Mouse (Mus musculus) intestine, embryonic 14.5 days (tissue): ENCODE data around the gene Fastkd5. TPM values are rescaled to one million over a fixed set of nuclear protein-coding genes. Genes with fewer than 3 reads are reported as not detected.

Experiments
- ATAC-seq: fragments of 200-750 bp; cut with Nextera tagmentation; replicated peaks from 2 replicates; pipeline ENCODE4 v1.8.0; 2017; ENCODE audit warnings: low read depth, moderate number of reproducible peaks, moderate TSS enrichment, moderate library complexity; ENCODE audit not compliant: low FRiP score, low TSS enrichment
- DNase-seq: peaks from one replicate; pipeline ENCODE4 v3.0.0-alpha.2; 2018; ENCODE audit warnings: low spot score
- H3K27ac ChIP-seq: fragments of 300-500 bp; sonication (generic); 2 replicates; pipeline ENCODE4 v1.5.1; 2014; ENCODE audit warnings: low read depth, mild to moderate bottlenecking, control low read depth
- H3K27me3 ChIP-seq: fragments of 300-500 bp; sonication (generic); replicated peaks from 2 replicates; pipeline ENCODE4 v1.6.1; 2014; ENCODE audit warnings: low read length, control low read depth; ENCODE audit not compliant: control insufficient read depth, insufficient read depth
- H3K36me3 ChIP-seq: fragments of 300-500 bp; sonication (generic); 2 replicates; pipeline ENCODE4 v1.6.1; 2014; ENCODE audit warnings: low read length, control low read depth; ENCODE audit not compliant: control insufficient read depth, insufficient read depth
- H3K4me1 ChIP-seq: fragments of 300-500 bp; sonication (generic); replicated peaks from 2 replicates; pipeline ENCODE4 v1.6.1; 2014; ENCODE audit warnings: low read length, control low read depth, mixed read lengths; ENCODE audit not compliant: control insufficient read depth, insufficient read depth
- H3K4me2 ChIP-seq: fragments of 300-500 bp; sonication (generic); 2 replicates; pipeline ENCODE4 v1.6.1; 2014; ENCODE audit warnings: low read length
- H3K4me3 ChIP-seq: fragments of 300-500 bp; sonication (generic); 2 replicates; pipeline ENCODE4 v1.5.1; 2014; ENCODE audit warnings: low read depth, low read length, control low read depth, mixed read lengths
- H3K9ac ChIP-seq: fragments of 300-500 bp; sonication (generic); 2 replicates; pipeline ENCODE4 v1.6.1; 2014; ENCODE audit warnings: mild to moderate bottlenecking, low read length
- H3K9me3 ChIP-seq: fragments of 300-500 bp; sonication (generic); 2 replicates; pipeline ENCODE4 v1.6.1; 2016; ENCODE audit warnings: low read length, control low read depth; ENCODE audit not compliant: control insufficient read depth
- WGBS: fragments of 180-500 bp; shearing (Covaris S2); extraction: QIAGEN DNeasy Blood & Tissue Kit; methylation state at CpG from one replicate; pipeline ENCODE4 v1.1.7; 2014; 5-methylcytosine and 5-hydroxymethylcytosine counted together
- polyA plus RNA-seq: library from polyadenylated mRNA; unstranded; fragments of >200 nt; fragmentation: Nextera tagmentation; extraction: Ambion mirVana; gene quantifications from 2 replicates; pipeline ENCODE4 v1.2.1, GENCODE M21; 2014

The Fastkd5 gene
- polyA plus RNA-seq, 1 experiment from 2014 or later: 17.2 TPM

DNA sequence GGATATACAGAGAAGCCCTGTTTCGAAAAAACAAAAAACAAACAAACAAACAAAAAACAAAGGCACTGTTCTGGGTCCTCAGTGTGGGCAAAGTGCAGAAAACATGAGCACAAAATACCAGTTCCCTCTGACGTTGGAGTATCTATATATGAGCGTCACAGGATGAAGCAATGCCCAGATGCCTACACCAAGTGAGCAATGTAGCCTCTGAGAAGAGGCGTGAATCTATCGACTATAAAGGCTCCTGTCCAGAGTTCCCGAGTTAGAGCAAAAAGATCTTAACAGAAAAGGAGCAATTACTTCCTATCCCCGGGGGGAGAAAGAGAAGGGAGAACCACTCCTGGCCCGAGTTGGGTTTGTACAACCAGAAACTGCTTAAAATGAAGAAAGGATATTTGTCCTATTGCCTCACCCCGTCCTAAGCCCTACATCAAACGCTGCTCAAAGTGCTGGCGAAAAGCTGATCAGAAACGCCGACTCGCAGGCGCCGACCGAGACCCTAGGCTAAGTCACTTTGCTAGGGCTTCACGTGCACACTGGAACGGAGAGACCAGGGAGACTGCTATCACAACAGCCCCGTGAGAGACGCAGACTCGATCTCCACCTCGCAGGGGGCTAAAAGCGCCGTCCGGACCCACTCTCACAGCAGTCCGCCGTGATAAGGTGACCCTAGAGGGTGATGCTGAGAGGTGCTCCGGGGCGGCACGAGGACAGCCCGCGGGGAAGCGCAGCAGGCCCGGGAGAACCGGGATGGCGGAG, 568 bp downstream of the Fastkd5 start:
- Histone ChIP-seq H3K4me3 (peak overlapping the region; percentile 97), H3K27me3 (peaks cover 8% of the 10 kb centered on the region), H3K4me2 (peak overlapping the region; percentile 91), H3K9ac (peak overlapping the region; percentile 93), H3K9me3 (no peaks in the 10 kb centered on the region), H3K27ac (peak overlapping the region; percentile 51), H3K4me1 (peaks cover 11% of the 10 kb centered on the region), H3K36me3 (peaks cover 30% of the 10 kb centered on the region)
- DNase-seq (no peak), ATAC-seq (peak; percentile 38)
- 2% methylated on average over 37 of the region's 37 CpGs for WGBS

DNA sequence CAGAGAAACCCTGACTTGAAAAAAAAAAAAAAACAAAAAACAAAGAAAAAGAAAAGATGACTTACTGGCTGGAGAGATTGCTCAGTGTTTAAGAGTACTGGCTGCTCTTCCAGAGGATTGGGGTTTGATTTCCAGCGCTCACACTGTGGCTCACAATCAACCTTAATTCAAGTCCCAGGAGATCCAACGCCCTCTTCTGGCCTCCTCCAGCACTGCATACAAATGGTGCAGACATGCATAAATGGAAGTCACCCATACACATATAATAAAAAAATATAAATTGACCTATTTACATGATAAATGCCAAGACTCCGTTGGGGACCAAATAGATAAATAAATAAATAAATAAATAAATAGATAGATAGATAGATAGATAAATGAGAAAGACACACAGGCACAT, 1.4 kb downstream of the Fastkd5 start:
- no peak overlapping the region for H3K9ac ChIP-seq
- H3K9me3 ChIP-seq: no peaks in the 10 kb centered on the region
- H3K4me1 ChIP-seq: peaks cover 10% of the 10 kb centered on the region
- H3K27me3 ChIP-seq: peaks cover under 1% of the 10 kb centered on the region; the same call in 1 of the 2 replicates
- ATAC-seq (no peak), DNase-seq (no peak)
- peaks cover 30% of the 10 kb centered on the region for H3K36me3 ChIP-seq
- no peak overlapping the region for H3K27ac ChIP-seq
- peak overlapping the region; percentile 91 for H3K4me2 ChIP-seq
- H3K4me3 ChIP-seq: peak overlapping the region; percentile 97; the same call in 1 of the 2 replicates
- WGBS: 65% methylated on average over 3 of the region's 3 CpGs

DNA sequence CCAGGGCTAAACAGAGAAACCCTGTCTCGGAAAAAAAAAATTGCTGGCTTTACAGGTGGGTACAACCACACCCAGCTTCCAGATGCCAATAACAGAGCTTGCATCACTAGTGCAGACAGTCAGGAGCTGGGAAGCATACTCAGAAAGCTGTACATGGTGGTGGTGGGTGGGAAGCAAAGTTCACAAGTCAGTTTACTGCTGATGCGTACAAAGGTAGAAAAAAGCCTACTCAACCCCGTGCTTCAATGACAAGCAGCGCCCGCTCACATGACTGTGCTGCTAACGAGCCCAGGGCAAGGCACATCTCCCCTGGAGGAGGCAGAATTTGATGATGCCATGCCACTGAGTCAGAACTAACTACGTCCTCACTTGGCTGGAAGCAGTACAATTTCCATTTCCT, 10.9 kb downstream of the Fastkd5 start:
- no peak for DNase-seq
- Histone ChIP-seq H3K27me3 (no peaks in the 10 kb centered on the region), H3K4me3 (no peak overlapping the region), H3K36me3 (peaks cover 44% of the 10 kb centered on the region), H3K9me3 (no peaks in the 10 kb centered on the region), H3K4me2 (no peak overlapping the region), H3K27ac (no peak overlapping the region), H3K9ac (no peak overlapping the region), H3K4me1 (no peaks in the 10 kb centered on the region)
- ATAC-seq: no peak
- WGBS: 88% methylated on average over 7 of the region's 7 CpGs

DNA sequence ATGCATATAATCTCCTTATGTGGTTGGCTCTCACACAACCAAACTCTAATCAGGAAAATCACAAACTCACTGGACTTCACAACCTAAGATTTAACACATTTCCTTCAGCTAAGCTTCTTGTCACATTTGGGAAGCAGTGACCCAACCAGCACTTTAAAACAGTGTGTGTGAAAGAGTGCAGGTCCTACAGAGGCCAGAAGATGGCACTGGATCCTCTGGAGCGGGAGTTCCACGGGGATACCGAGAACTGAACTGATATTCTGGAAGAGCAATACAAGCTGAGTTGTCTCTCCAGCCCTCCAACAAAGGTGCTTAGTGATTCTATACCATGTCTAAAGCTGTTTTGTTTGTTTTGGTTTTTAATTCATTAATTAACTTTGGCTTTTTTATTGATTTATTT, 16.7 kb downstream of the Fastkd5 start:
- peaks cover 51% of the 10 kb centered on the region for H3K36me3 ChIP-seq
- 66% methylated on average over 3 of the region's 3 CpGs for WGBS
- no peak overlapping the region for H3K4me3 ChIP-seq
- H3K9ac ChIP-seq: no peak overlapping the region
- no peaks in the 10 kb centered on the region for H3K27me3 ChIP-seq
- no peak overlapping the region for H3K4me2 ChIP-seq
- H3K27ac ChIP-seq: no peak overlapping the region
- no peak for ATAC-seq
- 0 out of 2 replicates have a peak, but pooled peaks cover 2% of the 10 kb centered on the region for H3K9me3 ChIP-seq
- DNase-seq: no peak
- no peaks in the 10 kb centered on the region for H3K4me1 ChIP-seq

DNA sequence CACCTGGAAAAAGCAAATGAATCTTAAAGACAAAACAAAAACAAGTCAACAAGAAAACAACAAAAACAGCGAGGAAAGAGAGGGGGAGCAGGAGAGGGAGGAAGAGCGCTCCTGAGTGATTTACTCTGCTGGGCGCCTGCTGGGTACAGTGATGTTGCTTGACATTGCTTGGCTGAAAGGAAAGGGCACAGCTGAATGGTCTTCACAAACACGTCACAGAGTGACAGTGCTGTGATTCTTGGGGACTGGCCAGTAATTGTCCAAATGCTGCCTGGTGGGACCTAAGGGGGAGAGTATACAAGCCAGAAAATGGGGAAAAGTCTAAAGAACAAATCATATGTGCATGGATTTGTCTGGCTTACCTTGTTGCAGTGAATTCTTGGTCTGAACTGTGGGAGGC, 27.6 kb downstream of the Fastkd5 start:
- Histone ChIP-seq H3K9me3 (no peaks in the 10 kb centered on the region), H3K4me3 (no peak overlapping the region), H3K27me3 (no peaks in the 10 kb centered on the region), H3K36me3 (peaks cover 61% of the 10 kb centered on the region), H3K9ac (no peak overlapping the region), H3K4me1 (no peaks in the 10 kb centered on the region), H3K27ac (no peak overlapping the region), H3K4me2 (no peak overlapping the region)
- DNase-seq: no peak
- no peak for ATAC-seq
- WGBS: 86% methylated on average over 4 of the region's 4 CpGs

DNA sequence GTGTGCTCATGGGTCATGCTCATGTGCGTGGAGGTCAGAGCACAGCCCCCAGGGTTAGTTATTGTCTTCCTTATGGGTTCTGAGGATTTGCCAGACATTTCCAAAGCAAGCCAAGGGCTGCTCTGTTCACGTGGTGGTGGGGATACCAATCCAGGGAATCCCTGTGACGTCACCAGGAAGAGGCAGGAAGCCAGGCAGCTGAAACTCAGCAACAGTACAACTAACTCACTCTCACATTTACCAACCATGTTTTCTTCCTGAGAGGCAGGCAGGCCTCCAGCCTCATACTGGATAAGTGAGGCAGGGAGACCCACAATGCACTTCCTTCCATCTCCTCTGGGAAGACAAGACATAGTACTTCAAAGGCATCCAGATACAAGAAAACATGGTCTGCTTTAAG, 31.4 kb downstream of the Fastkd5 start:
- no peak for ATAC-seq

DNA sequence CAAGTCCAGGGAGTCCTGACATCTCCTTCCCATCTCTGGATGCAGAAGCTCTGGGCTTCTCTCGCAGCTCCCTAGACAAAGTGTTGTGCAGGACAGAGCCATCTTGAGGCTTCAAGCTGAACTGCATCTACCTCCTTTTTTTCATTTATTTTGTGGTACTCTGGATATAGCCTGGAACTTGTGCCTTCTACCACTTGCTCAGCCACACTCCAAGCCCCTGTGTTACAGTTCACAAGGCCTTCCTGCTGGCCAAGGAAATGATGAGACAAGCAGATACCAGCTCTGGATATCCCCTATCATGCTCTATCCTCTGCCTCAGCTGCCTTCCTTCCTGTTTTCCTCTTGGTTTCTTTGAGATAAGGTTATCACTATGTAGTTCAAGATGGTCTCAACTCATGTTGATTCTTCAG, 32.2 kb downstream of the Fastkd5 start:
- H3K27me3 ChIP-seq: no peaks in the 10 kb centered on the region
- peaks cover 60% of the 10 kb centered on the region for H3K36me3 ChIP-seq
- no peak overlapping the region for H3K4me3 ChIP-seq
- no peak overlapping the region for H3K27ac ChIP-seq
- 4% methylated on average over 1 of the region's 1 CpGs for WGBS
- H3K4me2 ChIP-seq: no peak overlapping the region
- no peaks in the 10 kb centered on the region for H3K4me1 ChIP-seq
- DNase-seq (no peak), ATAC-seq (no peak)
- H3K9me3 ChIP-seq: no peaks in the 10 kb centered on the region
- no peak overlapping the region for H3K9ac ChIP-seq

More for the DNA sequence above, 31.4 kb downstream of the Fastkd5 start:
- H3K4me1 ChIP-seq: no peaks in the 10 kb centered on the region
- H3K27ac ChIP-seq: no peak overlapping the region
- no peak for DNase-seq
- H3K9me3 ChIP-seq: no peaks in the 10 kb centered on the region
- no peaks in the 10 kb centered on the region for H3K27me3 ChIP-seq
- no peak overlapping the region for H3K4me2 ChIP-seq
- no peak overlapping the region for H3K9ac ChIP-seq
- WGBS: 73% methylated on average over 3 of the region's 3 CpGs
- H3K36me3 ChIP-seq: peaks cover 67% of the 10 kb centered on the region
- no peak overlapping the region for H3K4me3 ChIP-seq

DNA sequence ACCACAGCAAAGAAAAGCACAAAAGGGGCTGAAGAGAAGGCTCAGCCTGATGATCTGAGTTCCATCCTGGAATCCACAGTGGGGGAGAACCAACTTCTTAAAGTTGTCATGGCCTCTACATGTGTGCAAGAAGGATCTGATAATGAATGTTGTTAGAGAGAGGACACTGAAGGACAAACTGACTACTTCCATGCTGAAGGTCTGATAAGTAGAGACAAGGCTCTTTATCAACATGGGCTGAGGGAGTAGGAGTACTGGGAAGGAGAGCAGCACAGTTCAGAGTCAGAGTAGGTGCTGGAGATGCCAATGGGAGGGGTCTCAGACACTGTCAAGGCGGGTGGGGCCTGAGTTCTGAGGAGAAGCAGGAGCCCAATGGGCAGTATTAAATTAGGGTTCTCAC, 34.2 kb downstream of the Fastkd5 start:
- H3K9ac ChIP-seq: no peak overlapping the region
- H3K4me3 ChIP-seq: no peak overlapping the region
- no peak for ATAC-seq
- no peak for DNase-seq
- 83% methylated on average over 1 of the region's 1 CpGs for WGBS
- H3K36me3 ChIP-seq: peaks cover 58% of the 10 kb centered on the region
- H3K9me3 ChIP-seq: no peaks in the 10 kb centered on the region
- H3K4me1 ChIP-seq: no peaks in the 10 kb centered on the region
- H3K27me3 ChIP-seq: no peaks in the 10 kb centered on the region
- H3K27ac ChIP-seq: no peak overlapping the region
- no peak overlapping the region for H3K4me2 ChIP-seq

DNA sequence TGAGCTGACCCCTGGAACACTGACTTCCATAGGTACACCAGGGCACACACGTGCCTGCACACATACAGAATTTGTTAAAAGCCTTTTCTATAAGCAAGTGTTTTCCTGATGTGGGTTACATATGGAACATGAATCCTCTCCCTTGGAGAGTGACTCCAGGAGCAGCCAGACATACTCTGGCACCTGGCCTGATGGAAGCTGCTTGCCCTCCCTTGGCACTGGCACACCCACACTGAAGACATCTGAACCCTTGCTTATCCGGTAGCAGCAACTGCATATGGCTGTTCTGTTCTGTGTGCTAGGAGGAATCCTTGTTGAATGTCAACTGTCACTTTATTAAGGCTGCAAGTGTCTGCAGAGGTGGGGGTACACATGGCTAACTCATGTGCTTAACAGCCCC, 38.8 kb downstream of the Fastkd5 start:
- H3K4me2 ChIP-seq: no peak overlapping the region
- DNase-seq (no peak), ATAC-seq (no peak)
- no peaks in the 10 kb centered on the region for H3K27me3 ChIP-seq
- peaks cover 32% of the 10 kb centered on the region for H3K36me3 ChIP-seq
- WGBS: 92% methylated on average over 2 of the region's 2 CpGs
- no peaks in the 10 kb centered on the region for H3K4me1 ChIP-seq
- H3K9me3 ChIP-seq: no peaks in the 10 kb centered on the region
- no peak overlapping the region for H3K9ac ChIP-seq
- H3K27ac ChIP-seq: no peak overlapping the region
- H3K4me3 ChIP-seq: no peak overlapping the region
